Mouse (Mus musculus) liver, adult 2 months (tissue): ENCODE measurements around the gene Zbtb48.

Experiments used
- CTCF ChIP-seq: fragments of 200-500 bp; IDR thresholded peaks from 2 replicates; pipeline ENCODE4 v1.5.1; 2011; ENCODE audit warnings: low read depth, low read length, control low read depth
- POLR2A ChIP-seq: fragments of 200-500 bp; IDR thresholded peaks from 2 replicates; pipeline ENCODE4 v1.6.1; 2011; ENCODE audit warnings: low read length, control low read depth; ENCODE audit not compliant: insufficient read depth; ENCODE audit errors: extremely low read depth

DNA sequence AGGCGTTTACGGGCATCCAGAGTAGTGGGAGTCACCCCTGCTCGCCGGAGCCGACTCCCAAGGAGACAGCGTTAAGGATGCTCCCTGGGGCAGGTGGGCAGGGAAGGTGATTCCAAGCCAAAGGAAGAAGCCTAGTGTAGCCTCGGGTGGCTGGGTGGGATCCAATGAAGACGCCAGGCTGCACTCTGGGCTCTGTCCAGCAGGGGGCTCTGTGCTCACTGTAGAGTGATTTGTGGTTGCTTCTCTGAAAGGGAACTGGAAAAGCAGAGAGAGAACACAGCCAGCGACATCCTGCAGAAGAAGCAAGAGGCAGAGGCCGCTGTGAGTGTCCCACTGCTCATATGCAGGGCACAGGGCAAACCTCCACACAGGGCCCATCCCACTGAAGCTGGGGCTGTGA is 49.7 kb downstream of the Zbtb48 start:
- TF ChIP-seq POLR2A (no peak), CTCF (peak; percentile 89)
